Mouse (Mus musculus): ENCODE results near the gene Igflr1.

Igflr1 gene

DNA sequence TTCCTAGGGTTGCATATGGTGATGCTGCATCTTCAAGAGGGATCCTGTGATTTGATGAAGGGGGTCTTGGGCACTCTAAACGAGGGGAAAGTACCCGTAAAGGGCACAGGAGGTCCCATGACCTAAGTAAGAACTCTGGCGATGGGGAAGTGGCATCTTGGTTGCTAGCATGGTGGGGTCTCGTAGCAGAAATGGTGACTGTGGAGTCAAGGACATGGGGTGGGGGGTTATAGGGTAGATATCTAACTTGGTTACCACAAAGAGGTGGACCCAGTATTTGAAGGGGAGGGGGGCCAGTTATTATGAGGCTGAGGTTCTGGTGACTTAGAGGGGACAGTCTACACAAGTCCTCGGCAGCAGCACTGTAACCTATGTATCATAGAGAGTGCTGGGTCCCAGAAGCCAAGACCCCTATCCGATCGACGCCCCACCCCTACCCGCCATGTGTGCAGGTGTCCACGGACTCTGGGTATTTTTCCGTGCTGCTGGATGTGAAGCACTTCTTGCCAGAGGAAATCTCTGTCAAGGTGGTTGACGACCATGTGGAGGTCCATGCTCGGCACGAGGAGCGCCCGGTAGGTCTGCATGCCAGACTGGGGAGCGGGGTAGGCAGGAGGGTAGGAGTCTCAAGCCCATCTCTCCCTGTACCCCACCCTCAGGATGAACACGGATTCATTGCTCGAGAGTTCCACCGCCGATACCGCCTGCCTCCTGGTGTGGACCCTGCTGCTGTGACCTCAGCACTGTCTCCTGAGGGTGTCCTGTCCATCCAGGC, 11.2 kb upstream of the Igflr1 start:
- no peak for DNase-seq

DNA sequence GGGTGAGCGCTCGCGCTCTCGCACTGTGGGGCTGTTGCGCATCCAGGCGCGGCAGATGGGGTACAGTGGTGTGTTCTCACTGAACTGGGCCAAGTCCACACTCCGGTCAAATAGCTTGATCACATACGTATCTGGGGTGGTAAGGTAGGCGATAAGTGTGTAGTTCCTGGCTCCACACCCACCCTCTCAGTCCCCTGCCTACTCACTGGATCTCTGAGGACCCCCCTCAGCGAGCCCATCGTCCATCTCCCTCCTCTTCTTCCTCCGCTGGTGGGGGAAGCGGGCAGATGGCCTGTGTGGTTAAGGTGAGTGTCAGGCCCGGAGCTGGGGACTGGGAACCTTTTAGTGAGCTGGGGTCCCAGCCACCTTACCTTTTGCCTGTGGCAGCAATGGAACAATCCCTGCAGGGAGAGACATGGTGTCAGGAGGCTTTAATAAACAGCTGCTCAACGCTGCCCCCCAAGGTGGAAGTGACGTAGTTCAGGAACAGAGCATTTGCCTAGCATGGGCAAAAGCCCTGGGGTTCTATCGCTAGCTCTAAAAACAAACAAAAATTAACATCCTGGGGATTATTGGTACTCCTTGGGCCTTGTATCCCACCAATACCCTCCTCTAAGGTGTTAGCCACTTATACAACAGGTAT, 8.2 kb upstream of the Igflr1 start:
- DNase-seq, result peak; percentile 54 to 59

DNA sequence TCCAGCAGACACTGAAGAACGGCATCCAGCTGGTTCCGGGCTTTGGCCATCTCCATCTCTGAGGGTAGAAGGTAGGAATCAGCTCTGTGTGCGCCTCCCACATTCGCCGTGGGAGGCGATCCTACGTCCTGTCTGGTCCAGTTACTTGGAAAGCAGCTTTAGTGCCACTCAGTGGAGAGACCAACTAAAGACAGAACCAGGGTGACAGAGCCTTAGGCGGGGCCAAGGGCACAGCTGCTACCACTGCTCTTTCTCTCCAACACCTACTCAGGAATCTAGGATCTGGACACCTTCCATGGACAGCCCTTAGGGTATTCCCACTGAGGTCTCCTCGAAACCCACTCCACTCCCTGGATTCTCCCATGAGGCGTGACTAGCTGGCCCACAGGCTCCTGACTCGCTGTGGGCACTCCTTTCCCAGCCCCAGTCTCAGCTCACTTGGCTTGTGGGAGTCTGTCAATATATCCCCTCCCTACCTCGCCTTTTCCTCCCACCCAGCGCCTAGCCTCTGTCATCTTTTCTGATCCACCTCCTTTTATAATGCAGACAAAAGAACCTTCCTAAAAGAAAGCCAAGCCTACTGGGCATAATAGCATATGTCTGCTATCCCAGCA, 7.2 kb upstream of the Igflr1 start:
- DNase-seq, result no peak

DNA sequence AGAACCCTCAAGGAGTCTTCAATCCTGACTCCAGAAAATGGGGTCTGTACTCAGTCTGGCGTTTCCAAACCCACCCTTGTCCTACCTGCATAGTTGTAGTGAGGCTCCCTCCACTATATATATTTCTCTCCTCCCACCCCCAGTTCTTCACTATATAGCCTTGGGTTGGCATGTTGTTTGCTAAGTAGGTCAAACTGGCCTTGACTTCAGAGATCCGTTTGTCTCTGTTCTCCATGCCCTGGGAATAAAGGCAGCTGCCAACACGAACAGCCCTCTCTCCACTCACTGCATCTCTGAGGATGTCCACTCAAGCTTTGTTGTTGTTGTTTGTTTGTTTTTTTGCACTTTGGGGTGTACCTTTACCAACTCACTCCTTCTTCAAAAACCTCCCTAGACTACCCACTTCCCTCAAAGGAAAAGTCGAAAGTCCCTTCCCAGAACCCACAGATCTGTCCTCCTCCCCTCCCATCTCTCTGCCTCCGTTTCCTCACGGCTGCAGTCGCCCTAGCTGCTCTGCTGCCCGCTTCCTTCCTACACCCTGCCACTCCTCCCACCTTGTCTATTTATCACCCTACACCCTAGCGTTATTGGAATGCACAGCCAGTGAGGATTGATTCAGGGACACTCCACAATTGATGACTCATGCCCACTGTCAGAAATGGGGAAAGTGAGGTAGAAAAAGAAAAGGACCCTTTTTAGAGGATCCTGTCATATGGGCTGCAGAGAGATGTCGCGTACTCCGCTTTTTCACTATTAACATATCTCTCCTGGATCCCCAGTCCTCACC, 6.4 kb upstream of the Igflr1 start:
- DNase-seq, result no peak

- DNase-seq, result peak; percentile 86 to 90
Observed at GRCm38 (mm10) chr7:30559443-30559954, 5.7 kb upstream of the Igflr1 start, which contains the start of gene Lin37. Gene Lin37 (minus strand): TSS chr7:30559838.

GRCm38 (mm10) chr7:30560296-30560695, 4.9 kb upstream of the Igflr1 start:
- DNase-seq, result no peak

DNA sequence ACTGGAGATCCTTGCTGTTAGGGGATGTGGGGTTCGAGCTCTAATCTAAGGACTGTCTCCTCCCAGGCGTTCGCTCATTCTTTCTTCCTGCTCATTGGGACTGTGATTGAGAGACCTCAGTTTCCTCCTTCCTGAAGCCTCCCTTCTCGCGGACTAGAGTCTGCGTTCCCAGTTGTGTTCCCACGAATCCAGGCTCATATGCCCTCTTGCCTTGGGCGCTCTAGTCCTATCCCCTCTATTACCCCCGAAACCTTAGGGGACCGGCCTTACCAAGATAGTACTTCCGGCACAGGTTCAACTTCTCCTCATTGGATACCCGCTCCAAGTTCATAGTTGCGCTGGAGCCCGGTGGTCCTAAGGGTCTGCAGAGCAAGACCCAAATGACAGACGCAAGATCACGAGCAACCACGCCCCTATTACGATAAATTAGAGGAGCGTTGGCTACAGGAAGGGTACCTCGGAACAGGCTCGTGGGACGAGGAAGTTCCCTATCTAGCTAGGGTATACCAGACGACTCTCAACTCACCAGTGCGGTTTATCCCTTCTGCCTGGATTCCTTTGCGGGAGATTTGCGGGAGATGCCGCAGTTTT, 2.6 kb upstream of the Igflr1 start:
- DNase-seq, result no peak

DNA sequence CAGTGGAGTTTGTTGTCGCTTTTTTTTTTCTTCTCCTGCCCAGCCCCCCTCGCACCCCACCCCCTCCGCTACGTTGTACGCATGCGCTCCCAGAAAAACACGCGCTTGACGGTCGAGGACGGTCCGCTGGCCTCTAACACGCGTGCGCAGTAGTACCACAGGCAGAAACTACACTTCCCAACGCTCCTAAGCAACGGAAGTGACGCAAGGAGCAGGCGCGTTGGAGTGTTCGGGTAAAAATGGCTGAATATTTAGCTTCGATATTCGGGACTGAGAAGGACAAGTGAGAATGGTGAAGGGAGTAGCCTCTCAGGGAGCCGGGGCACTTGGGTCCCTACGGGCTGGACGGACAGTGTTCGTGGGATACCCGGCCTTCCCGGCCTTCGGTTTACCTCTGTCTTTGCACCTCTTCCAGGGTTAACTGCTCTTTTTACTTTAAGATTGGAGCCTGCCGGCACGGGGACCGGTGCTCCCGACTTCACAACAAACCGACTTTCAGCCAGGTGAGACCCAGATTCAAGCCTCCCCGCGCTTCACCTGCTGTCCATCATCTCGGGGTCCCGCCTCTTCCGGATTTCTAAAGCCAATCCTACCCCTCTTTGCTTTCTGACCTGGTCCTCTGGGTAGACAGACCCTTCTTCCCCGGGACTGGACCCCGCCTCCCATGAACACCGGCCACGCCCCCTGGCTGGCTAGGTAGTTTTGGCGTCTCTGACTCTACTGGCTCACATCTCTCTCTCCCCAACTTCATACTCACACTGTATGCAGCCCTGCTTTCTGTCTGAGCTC, 1.9 kb upstream of the Igflr1 start, which contains the start of the genes U2af1l4, Gm49396 and Psenen:
TSS of gene U2af1l4 (plus strand) at position 185 of the 789 bp plus-strand sequence.
TSS of gene Gm49396 (plus strand) at position 228 of the 789 bp plus-strand sequence.
TSS of gene Psenen (minus strand) at position 511 of the 789 bp plus-strand sequence.
- peak; percentile 92 to 93 for DNase-seq

GRCm38 (mm10) chr7:30563906-30564280, 1.3 kb upstream of the Igflr1 start:
- no peak for DNase-seq

DNA sequence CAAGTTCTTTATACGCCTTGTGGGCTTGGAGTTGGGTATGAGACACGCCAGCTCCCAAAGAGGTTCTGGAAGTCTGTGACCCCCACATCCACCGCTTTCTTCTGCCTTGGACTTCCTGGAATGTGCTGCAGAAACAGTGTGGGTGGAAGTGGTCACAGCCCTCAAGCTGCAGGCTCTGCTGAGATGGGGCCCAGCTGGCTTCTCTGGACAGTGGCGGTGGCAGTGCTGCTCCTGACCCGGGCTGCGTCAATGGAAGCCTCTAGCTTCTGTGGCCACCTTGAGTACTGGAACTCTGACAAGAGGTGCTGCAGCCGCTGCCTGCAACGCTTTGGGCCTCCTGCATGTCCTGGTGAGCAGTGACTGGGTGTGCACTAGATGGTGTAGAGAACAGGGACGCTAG, 806 bp downstream of the Igflr1 start:
- DNase-seq, result no peak

GRCm38 (mm10) chr7:30567555-30567954, 2.3 kb downstream of the Igflr1 start:
- DNase-seq, result no peak

DNA sequence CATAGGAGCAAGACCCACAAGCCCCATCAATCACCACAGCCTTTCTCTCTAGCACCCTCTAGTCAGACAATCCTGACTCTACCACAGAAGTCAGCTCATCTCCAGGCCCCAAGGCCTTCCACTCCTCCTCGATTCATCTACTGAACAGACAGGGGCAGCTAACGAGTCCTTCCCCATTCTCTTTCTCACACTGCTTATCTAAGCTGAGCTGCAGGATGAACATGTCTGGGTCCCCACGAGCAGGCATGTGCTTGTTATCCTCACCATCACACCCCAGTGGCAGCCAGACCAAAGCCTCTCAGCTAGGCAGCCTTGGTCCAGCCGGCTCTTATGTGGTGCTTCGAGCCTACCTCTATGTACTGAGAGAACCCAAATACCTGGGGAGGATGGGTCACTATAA, 7.2 kb downstream of the Igflr1 start:
- no peak for DNase-seq

GRCm38 (mm10) chr7:30572969-30573368, 7.7 kb downstream of the Igflr1 start:
- no peak for DNase-seq

DNA sequence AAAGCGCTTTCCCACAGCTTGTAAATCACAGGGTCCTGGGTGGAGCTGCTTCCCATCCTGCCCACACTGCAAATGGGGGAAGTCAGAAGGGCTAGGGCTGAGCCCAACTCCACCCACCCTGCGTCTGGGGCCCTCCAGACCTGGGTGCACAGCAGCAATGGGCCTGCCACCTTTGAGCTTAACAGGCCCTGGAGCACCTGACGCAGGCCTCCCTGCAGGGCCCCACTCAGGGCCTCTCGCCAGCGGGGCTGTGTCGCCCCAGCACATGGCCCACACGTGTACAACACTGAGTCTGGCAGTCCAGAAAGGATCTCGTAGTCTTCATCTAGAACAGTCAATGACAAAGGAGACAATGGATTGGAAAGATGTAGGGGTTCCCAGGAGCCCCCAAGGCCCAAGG, 14.7 kb downstream of the Igflr1 start:
- no peak for DNase-seq

DNA sequence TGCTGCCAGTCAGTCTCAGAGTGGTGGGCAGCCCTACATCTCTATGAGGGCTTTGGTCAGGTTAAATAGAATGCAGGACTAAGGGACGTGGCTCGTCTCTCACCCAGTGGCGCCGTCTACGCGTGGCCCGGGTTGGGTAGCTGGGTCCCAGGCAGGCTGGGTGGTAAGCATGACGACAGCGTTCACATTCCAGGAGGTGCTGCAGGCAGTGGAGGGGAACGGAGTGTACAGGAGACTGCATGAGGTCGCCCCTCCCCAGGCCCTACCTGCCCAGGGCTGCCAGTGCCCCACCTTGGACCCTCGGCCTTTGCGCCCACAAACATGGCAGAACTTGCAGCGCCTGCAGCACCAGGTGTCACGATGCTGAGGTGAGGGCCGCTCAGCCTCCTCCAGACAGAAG, 16.3 kb downstream of the Igflr1 start:
- DNase-seq, result no peak

DNA sequence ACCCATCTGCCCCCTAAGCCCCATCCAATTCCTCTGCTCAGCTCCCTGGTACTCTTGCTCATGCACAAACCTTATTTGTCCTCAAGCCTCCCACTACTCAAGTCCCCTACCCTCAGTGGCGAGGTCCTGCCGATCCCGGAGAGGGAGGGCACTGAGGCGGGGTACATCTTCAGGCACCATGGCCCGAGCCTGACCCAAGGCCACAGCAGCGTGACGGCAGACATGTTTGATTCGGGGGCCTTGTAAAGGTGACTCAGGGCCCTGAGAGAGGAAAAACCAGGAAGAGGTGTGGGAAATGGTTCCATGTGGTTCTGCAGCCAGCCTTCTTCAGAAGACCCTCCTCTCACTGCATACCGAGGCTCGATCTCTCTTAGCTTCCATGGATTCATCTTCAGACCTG, 19.1 kb downstream of the Igflr1 start:
- no peak for DNase-seq

DNA sequence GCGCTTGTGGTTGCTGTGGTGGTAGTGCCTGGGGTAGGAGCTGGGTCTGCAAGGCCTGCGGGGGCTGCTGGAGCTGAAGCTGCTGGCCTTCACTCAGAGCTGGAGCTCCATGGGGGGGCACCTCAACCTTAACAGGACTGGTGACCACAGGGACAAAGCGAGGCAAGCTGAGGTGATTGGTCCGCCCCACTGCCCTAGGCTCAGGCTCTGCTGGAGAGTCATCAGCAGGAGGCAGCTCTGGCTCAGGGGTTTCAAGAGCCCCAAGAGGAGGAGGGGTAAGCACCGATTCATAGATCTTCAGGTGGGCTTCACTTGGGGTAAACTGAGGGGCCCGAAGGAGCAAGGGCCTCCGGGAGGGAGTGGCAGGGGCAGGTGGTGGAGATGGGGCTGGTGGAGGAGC, 19.9 kb downstream of the Igflr1 start:
- DNase-seq, result no peak

DNA sequence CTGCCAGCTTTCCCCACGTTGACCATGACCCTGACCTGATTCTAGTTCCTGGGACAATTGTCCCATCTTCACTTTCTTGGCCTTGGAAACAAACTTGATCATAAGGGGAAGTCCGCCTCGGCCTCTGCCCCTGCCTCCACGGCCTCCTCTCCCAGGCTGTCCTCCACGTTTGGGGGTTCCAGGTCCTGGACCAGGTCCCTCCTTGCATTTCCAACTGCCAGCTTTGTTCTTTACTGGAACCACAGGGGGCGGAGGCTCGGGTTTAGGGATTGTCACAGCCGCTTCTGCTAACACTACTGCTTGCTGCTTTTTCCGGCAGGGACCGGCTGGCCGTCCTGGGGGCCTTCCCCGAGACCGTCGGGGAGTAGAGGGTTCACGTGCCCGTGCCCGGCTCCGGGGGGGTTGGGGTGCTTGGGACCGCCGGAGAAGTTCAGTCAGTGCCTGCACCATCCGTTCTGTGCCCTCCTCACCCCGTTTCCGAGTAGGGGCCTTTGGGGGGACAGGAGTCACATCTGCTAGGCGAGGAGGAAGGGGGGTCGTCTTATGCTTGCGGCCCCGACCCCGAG, 21.3 kb downstream of the Igflr1 start:
- DNase-seq, result no peak

DNA sequence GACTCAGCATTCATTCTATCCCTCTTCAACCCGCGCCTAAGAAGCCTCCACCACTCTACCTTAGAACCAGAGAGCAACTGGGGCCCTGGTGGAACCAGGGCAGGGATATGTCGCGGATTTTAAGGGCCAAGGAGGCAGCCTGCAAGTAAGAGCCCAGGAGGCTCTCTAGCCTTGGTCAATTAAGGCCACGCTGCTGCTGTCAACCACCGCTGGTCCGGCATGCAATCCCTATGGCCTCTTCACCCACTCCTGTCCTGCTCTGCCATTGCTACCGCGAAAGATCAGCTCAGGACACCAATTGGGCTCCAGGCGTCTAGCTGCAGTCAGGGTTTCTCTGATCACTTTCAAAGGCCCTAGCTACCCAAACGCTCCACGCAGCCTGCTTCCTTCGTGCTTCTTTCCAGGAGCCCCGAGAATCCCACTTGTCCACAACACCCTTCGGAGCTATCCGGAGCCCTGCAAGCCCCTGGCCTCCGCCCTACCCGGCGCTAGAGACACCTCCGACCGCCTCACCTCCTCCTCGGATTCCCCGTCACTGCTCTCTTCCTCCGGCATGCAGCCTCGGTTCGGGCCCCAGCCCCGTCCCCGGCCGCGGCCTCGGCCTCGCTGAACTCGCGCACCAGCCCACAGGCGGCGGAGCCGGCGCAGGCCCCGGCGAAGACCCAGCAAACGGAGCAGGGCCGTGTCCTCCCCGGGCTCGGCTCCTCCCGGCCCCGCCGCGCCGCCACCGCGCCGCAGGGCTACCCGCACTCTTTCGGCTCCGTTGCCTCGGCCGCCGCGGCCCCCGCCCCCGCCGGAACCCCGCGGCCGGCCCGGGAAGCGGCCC, 22.8 kb downstream of the Igflr1 start:
- DNase-seq, result peak; percentile 60 to 61

All from B cell, adult 2 months (primary cell).